Mouse (Mus musculus) adrenal gland, postnatal 10 days (tissue): Measurements from ENCODE around the gene Adgre5. TPM values are rescaled to one million over a fixed set of nuclear protein-coding genes. Genes with fewer than 3 reads are reported as not detected.

Experiments
- DNase-seq: peaks from one replicate; pipeline ENCODE4 v3.0.0; 2021; ENCODE audit warnings: mixed read lengths
- microRNA-seq: library from miRNA; unstranded; fragments of <30 nt; microRNA quantifications from one replicate; pipeline ENCODE4 v1.2.0, GENCODE M21; 2021
- total RNA-seq, 2 experiments: library from RNA; stranded (reverse); gene quantifications; 2 replicates each; pipeline ENCODE4 v1.2.3; 2021

Adgre5 gene
- total RNA-seq, 2 experiments from 2014 or later = 53.8 to 63.0 TPM

- peak; percentile 46 for DNase-seq
Measured at GRCm38 (mm10) chr8:83684517-83684916, 56.6 kb downstream of the Adgre5 start.

DNA sequence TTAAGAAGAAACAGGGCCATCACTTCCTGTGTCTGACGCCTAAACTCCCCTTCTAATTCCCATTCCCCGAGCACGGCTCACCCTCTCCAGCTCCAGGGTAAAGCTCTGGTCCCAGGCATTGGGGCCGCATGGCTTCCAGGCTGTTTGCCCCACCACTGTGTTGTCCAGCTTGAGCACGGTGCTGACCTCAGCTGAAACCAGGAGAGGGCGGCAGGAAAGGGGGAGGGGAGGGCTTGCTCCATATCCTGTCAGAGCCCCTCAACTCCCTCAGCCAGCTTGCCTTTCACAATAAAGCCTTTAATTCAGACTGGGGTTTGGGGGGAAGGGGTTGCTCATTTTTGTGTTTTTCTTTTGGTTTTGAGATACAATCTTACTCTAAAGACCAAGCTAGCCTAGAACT is 60.0 kb downstream of the Adgre5 start:
- DNase-seq = no peak

DNA sequence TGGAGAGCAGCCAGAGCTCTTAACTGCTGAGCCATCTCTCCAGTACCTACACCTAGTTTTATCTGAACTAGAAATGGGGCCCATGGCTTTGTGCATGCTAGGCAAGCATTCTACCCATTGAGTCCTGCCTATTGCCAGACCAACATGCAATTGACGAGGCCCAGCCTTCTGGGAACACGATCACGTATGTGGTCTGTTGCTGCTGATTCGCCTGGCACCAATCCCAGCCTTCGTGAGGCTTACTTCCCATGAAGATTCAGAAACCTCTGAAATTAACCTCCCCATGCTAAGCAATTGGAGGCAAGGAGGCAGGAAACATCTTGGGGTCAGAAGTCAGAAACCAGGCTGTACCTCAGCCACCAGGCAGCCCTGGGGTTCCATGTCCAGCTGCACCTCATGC is 60.5 kb downstream of the Adgre5 start:
- DNase-seq = no peak

DNA sequence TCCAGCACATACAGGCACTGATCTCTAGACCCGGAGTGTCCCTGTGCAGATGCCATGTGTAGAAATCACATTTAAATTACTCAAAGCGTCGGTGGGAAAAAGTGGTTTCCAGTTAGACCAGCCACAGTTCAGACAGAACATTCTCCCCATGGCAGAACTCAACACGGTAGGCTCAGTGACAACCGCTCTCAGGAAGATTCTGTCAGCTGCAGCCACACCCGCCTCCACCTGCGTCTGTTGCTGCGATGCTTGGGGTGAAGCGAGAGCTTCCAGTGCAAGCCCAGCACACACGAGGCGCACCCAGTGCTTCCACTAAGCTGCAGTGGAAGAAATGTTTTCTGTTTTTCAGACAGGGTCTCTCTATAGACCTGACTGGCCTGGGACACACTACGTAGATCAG is 61.3 kb downstream of the Adgre5 start:
- no peak for DNase-seq

DNA sequence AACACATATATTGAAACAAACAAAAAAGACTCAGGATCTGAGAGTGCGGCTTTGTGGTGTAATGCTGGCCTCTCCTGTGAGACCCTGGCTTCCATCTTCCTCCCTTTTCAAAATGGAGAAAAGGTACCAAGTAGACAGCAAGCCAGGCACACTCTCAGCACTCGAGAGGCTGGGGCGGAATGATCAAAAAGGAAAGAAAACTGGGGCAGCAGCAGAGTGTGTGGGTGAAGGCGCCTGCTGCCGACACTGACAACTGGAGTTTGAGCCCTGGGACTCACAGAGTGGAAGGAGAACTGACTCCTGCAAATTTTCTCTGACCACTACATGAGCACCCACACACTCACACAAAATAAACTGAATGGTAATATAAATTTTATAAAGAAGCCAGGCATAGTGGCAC is 66.6 kb downstream of the Adgre5 start:
- DNase-seq = no peak

Small RNAs within 50 kb of the gene (microRNA-seq; reads per million reads assigned to microRNA genes)
- gene Mir1668 = not detected

Other genes with a start within 250 kb of the Adgre5 start
- not detected for gene Olfr370, start 205.5 kb downstream of the Adgre5 start, total RNA-seq
- gene Ndufb7, start 174.7 kb downstream of the Adgre5 start, total RNA-seq = 100 to 1,000 TPM; 340 to 396 TPM
- gene Tecr, start 133.4 kb downstream of the Adgre5 start, total RNA-seq = 100 to 1,000 TPM; 305 to 336 TPM
- 10 to 100 TPM; 24.7 to 28.8 TPM for gene Dnajb1, start 133.1 kb downstream of the Adgre5 start, total RNA-seq
- gene Gipc1, start 88.6 kb downstream of the Adgre5 start, total RNA-seq = 10 to 100 TPM; 51.4 to 52.5 TPM
- gene Ptger1, start 74.6 kb downstream of the Adgre5 start, total RNA-seq = 1 to 10 TPM in 1 of 2 experiments, under 1 TPM in 1; 0.75 to 1.4 TPM
- 100 to 1,000 TPM; 130 to 163 TPM for gene Pkn1, start 42.1 kb downstream of the Adgre5 start, total RNA-seq
- 10 to 100 TPM; 29.4 to 33.7 TPM for gene Ddx39, start 26.1 kb downstream of the Adgre5 start, total RNA-seq
- gene Adgrl1, start 158.8 kb upstream of the Adgre5 start, total RNA-seq = 10 to 100 TPM; 48.7 to 60.4 TPM
- under 1 TPM; 0.51 to 0.88 TPM for gene Gm10644, start 213.9 kb upstream of the Adgre5 start, total RNA-seq
- gene Asf1b, start 214.2 kb upstream of the Adgre5 start, total RNA-seq = 10 to 100 TPM in 1 of 2 experiments, 1 to 10 TPM in 1; 9.2 to 12.1 TPM
- gene Prkaca, start 231.7 kb upstream of the Adgre5 start, total RNA-seq = 100 to 1,000 TPM; 253 to 325 TPM